Mouse (Mus musculus) testis, adult 2 months (tissue): ENCODE measurements around the gene Cdv3. TPM values are rescaled to one million over a fixed set of nuclear protein-coding genes. Genes with fewer than 3 reads are reported as not detected.
A peak's percentile ranks its signal among the peaks of the same experiment; 100 is the strongest.

Source experiments
- H3K27ac ChIP-seq: fragments of 200-500 bp; 2 replicates; pipeline ENCODE4 v1.5.1; 2012; ENCODE audit warnings: low read depth, low read length; ENCODE audit not compliant: control insufficient read depth, insufficient read depth
- H3K27me3 ChIP-seq: fragments of 200-500 bp; 2 replicates; pipeline ENCODE4 v1.6.1; 2012; ENCODE audit warnings: mild to moderate bottlenecking, low read length, moderate library complexity; ENCODE audit not compliant: control insufficient read depth, insufficient read depth
- H3K36me3 ChIP-seq: fragments of 200-500 bp; 2 replicates; pipeline ENCODE4 v1.6.1; 2012; ENCODE audit warnings: mild to moderate bottlenecking, low read length; ENCODE audit not compliant: control insufficient read depth, insufficient read depth
- H3K4me1 ChIP-seq: fragments of 200-500 bp; 2 replicates; pipeline ENCODE4 v1.6.1; 2012; ENCODE audit warnings: low read length; ENCODE audit not compliant: control insufficient read depth, insufficient read depth
- H3K4me3 ChIP-seq: fragments of 200-500 bp; 2 replicates; pipeline ENCODE4 v1.5.1; 2012; ENCODE audit warnings: low read depth, mild to moderate bottlenecking, low read length, moderate library complexity, mixed read lengths; ENCODE audit not compliant: control insufficient read depth
- CTCF ChIP-seq: fragments of 200-500 bp; IDR thresholded peaks from 2 replicates; pipeline ENCODE4 v1.5.1; 2012; ENCODE audit warnings: low read depth, mild to moderate bottlenecking, inconsistent platforms, low read length, moderate library complexity; ENCODE audit not compliant: control insufficient read depth, insufficient read depth, insufficient replicate concordance
- POLR2A ChIP-seq: fragments of 200-500 bp; IDR thresholded peaks from 2 replicates; pipeline ENCODE4 v1.6.1; 2012; ENCODE audit warnings: low read depth, mild to moderate bottlenecking, inconsistent platforms, low read length, moderate library complexity; ENCODE audit not compliant: control insufficient read depth
- polyA plus RNA-seq: library from polyadenylated mRNA; depleted of rRNA; stranded (reverse); fragments of >200 nt; gene quantifications from 2 replicates; pipeline ENCODE4 v1.2.3, GENCODE M21; 2012; rRNA removed

Cdv3 gene
- polyA plus RNA-seq, 1 experiment, result 229 TPM

- TF ChIP-seq POLR2A, result no peak
- no peak for TF ChIP-seq CTCF
- Histone ChIP-seq H3K4me1 (peaks cover 5% of the 10 kb centered on the region), H3K36me3 (peaks cover 4% of the 10 kb centered on the region; the same call in 1 of the 2 replicates), H3K27me3 (no peaks in the 10 kb centered on the region), H3K27ac (peak overlapping the region; percentile 80), H3K4me3 (peak overlapping the region; percentile 91)
Measured at GRCm38 (mm10) chr9:103305332-103306041, 60.2 kb downstream of the Cdv3 start.

GRCm38 (mm10) chr9:103304927-103305326 lies 60.7 kb downstream of the Cdv3 start, which contains the start of the genes 1300017J02Rik and Topbp1:
Gene 1300017J02Rik (minus strand): TSS chr9:103305082.
Gene Topbp1 (plus strand): TSS chr9:103305215.
- Histone ChIP-seq H3K27ac (peak within 1 kb of the TSS; percentile 97), H3K4me1 (peaks cover 5% of the 10 kb centered on the region), H3K27me3 (no peaks in the 10 kb centered on the region), H3K36me3 (peaks cover 4% of the 10 kb centered on the region; the same call in 1 of the 2 replicates), H3K4me3 (peak within 1 kb of the TSS; percentile 91)
- peak; percentile 99 for TF ChIP-seq POLR2A
- no peak for TF ChIP-seq CTCF

Other genes with a start within 250 kb of the Cdv3 start
- 41.1 and 42.6 TPM in 2 replicates for gene Srprb, start 163.7 kb downstream of the Cdv3 start, polyA plus RNA-seq
- 2.8 and 4.7 TPM in 2 replicates for gene Gm20425, start 135.5 kb downstream of the Cdv3 start, polyA plus RNA-seq
- 14.8 and 24.0 TPM in 2 replicates for gene Trf, start 135.4 kb downstream of the Cdv3 start, polyA plus RNA-seq
- 19.8 and 20.3 TPM in 2 replicates for gene 1300017J02Rik, start 60.8 kb downstream of the Cdv3 start, polyA plus RNA-seq
- 15.6 and 20.4 TPM in 2 replicates for gene Topbp1, start 60.6 kb downstream of the Cdv3 start, polyA plus RNA-seq
- gene Bfsp2, start 114.6 kb upstream of the Cdv3 start, polyA plus RNA-seq, result 0.74 and 0.75 TPM in 2 replicates